Mouse (Mus musculus): ENCODE measurements around the gene Mrpl33.

DNA sequence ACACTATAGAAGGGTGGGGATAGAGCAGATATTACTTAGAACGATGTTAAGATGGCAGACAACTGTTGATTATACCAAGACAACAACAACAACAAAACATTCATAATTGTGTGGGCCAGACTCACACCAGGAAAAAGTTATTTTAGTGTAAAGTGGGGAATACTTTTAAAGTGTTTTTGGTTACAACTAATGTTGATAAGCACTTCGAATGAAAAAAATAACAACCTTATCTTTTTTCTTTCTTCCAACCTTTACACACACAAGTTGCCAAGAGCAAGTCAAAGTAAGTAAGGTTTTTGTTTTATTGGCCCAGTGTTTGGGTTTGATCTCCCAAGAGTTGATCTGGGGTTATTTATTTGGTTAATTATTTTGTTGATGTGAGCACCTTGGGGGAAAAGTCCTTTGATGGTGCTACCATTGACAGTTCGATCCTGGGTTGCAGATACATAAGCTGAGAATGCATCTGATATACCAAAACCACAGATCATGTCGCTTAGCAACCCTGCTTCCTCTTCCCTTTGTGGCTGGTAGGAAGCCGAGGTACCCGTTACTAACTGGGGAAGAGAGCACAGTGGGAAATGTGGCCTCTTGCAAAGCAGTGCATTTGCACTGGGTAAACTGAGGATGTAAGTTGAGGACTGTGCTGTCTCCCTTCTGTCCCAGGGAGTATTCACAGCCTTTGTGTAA is 17.7 kb downstream of the Mrpl33 start:
- TF ChIP-seq CTCF (IDR thresholded peaks at IDR 0.05; ENCODE audit: borderline replicate concordance, extremely low read depth, insufficient read depth, insufficient read length): no peak
- TF ChIP-seq POLR2A (IDR thresholded peaks at IDR 0.05; ENCODE audit: borderline replicate concordance, extremely low read depth, insufficient read depth, insufficient read length, poor library complexity, severe bottlenecking): no peak

Measured in brain, embryonic 14.5 days (tissue).